Mouse (Mus musculus) adrenal gland, postnatal 10 days (tissue): ENCODE data around the gene Odaph. TPM values are rescaled to one million over a fixed set of nuclear protein-coding genes. Genes with fewer than 3 reads are reported as not detected.
A peak's percentile ranks its signal among the peaks of the same experiment; 100 is the strongest.
"Not testable (repeated sequence)": the region's sequence is repeated elsewhere in the genome, so short reads cannot be mapped to it uniquely, and the experiment has no call there.

Experiments
- DNase-seq: peaks from one replicate; pipeline ENCODE4 v3.0.0; 2021; ENCODE audit warnings: mixed read lengths
- long read RNA-seq, 2 experiments: library from polyadenylated mRNA; stranded (forward); transcript quantifications; one replicate each; pipeline ENCODE4 v2.0.0; 2021
- total RNA-seq, 2 experiments: library from RNA; stranded (reverse); gene quantifications; 2 replicates each; pipeline ENCODE4 v1.2.3; 2021

The Odaph gene
- not detected for total RNA-seq
- long read RNA-seq, experiment 1, partial matches to known transcripts = 0 of 1 reads
- long read RNA-seq, experiment 1, other reads (novel, unspliced or antisense) = 1 of 1 reads
- long read RNA-seq, experiment 2 = 0 reads

GRCm38 (mm10) chr5:91987236-91987635 lies at the start of gene Odaph:
Odaph (plus strand) TSS chr5:91987475.
- DNase-seq = no peak

GRCm38 (mm10) chr5:91945609-91946008 lies 41.7 kb upstream of the Odaph start:
- DNase-seq = not testable (repeated sequence)

GRCm38 (mm10) chr5:91947008-91947407 lies 40.3 kb upstream of the Odaph start:
- DNase-seq = no peak

- no peak for DNase-seq
These were observed 37.8 kb upstream of the Odaph start for GRCm38 (mm10) chr5:91949441-91949840.

- DNase-seq = no peak
These were observed 35.9 kb upstream of the Odaph start for GRCm38 (mm10) chr5:91951404-91951803.

GRCm38 (mm10) chr5:91956991-91957760 lies 30.1 kb upstream of the Odaph start:
- DNase-seq = no peak

GRCm38 (mm10) chr5:91959096-91959495 lies 28.2 kb upstream of the Odaph start:
- DNase-seq = no peak

- DNase-seq = no peak
These were observed 27.3 kb upstream of the Odaph start for GRCm38 (mm10) chr5:91959986-91960385.

GRCm38 (mm10) chr5:91960606-91961254 lies 26.5 kb upstream of the Odaph start:
- peak; percentile 36 for DNase-seq

- DNase-seq = peak; percentile 10
These were observed 25.9 kb upstream of the Odaph start for GRCm38 (mm10) chr5:91961370-91961769.

GRCm38 (mm10) chr5:91962259-91962638 lies 25.0 kb upstream of the Odaph start:
- DNase-seq = no peak

- peak; percentile 95 for DNase-seq
These were observed 24.4 kb upstream of the Odaph start, which contains the start of gene Rchy1 for GRCm38 (mm10) chr5:91962639-91963440. Rchy1 (minus strand) TSS chr5:91963068.

- DNase-seq = no peak
These were observed 15.2 kb upstream of the Odaph start for GRCm38 (mm10) chr5:91972046-91972445.

- no peak for DNase-seq
These were observed 13.3 kb upstream of the Odaph start for GRCm38 (mm10) chr5:91974002-91974401.

GRCm38 (mm10) chr5:91975758-91976157 lies 11.5 kb upstream of the Odaph start:
- no peak for DNase-seq

- DNase-seq = no peak
These were observed 10.5 kb upstream of the Odaph start for GRCm38 (mm10) chr5:91976566-91977396.

- no peak for DNase-seq
These were observed 9.9 kb upstream of the Odaph start for GRCm38 (mm10) chr5:91977397-91977770.

- DNase-seq = no peak
These were observed 6.0 kb upstream of the Odaph start for GRCm38 (mm10) chr5:91981176-91981840.

GRCm38 (mm10) chr5:91983490-91983889 lies 3.8 kb upstream of the Odaph start:
- no peak for DNase-seq

- no peak for DNase-seq
These were observed 1.6 kb upstream of the Odaph start for GRCm38 (mm10) chr5:91985721-91986120.

GRCm38 (mm10) chr5:91987799-91988198 lies 524 bp downstream of the Odaph start:
- DNase-seq = no peak
